Mouse (Mus musculus): ENCODE measurements at regions not wholly inside any gene's neighbourhood (a gene's known extent, or its start where the extent isn't known, plus 50 kb on each side); places are given as distances from the start of the nearest gene placed in this dataset.
"Not testable (repeated sequence)": the region's sequence is repeated elsewhere in the genome, so short reads cannot be mapped to it uniquely, and the experiment has no call there.

GRCm38 (mm10) chr12:3098175-3098574, 211.6 kb downstream of the Rab10 start:
- TF ChIP-seq POLR2A (IDR thresholded peaks at IDR 0.05; ENCODE audit: insufficient read length, low read depth); E2F4 (IDR thresholded peaks at IDR 0.05; ENCODE audit: insufficient read depth): not testable (repeated sequence)

Data from myocyte (in vitro differentiated cells).